Mouse (Mus musculus) lung, postnatal 0 days (tissue): ENCODE measurements around the gene Wfdc15b.

Experiments used
- CTCF ChIP-seq: IDR thresholded peaks from 2 replicates; pipeline ENCODE4 v1.5.1; 2016; ENCODE audit warnings: antibody characterized with exemption, mild to moderate bottlenecking
- EP300 ChIP-seq: IDR thresholded peaks from 2 replicates; pipeline ENCODE4 v1.6.1; 2016; ENCODE audit warnings: antibody characterized with exemption, mild to moderate bottlenecking, control low read depth

DNA sequence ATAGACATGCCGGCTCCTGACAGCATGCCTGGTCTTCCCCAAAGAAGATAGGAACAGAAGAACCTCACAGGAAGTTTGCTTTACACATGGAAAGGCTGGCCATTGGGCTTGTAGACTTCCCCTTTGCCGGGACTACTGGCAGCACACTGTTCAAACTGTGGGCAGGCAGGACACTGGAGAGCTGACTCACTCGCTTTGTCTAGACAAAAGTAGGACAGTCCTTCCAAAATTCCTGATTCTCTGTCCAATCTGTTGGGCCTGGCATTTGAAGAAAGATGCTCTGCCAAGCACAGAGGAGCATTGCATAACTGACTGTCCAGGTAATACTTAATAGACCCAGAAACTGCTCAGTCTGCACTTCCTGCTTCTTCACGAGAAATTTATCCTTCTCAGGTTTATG lies 14.8 kb downstream of the Wfdc15b start:
- TF ChIP-seq CTCF (no peak), EP300 (no peak)
